Mouse (Mus musculus) layer of hippocampus, adult 11-12 months (tissue): ENCODE results near the gene Bche.
A peak's percentile ranks its signal among the peaks of the same experiment; 100 is the strongest.

ENCODE experiments used
- DNase-seq: peaks from one replicate; pipeline ENCODE4 v3.0.0; 2022; ENCODE audit warnings: low spot score

The Bche gene

DNA sequence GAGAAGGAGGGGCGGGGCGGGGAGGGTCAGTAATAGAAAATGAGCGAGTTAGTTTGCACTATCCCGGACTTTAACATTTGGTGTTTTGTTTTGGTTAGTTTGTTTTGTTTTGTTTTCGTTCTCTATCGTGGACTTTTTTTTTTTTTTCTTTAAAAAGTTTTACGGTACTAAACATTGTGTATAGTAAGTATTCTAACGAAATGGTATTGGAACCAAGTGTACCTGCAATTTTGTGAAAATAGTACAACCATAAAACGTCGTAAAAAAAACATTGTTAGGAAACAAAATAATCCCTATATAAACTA lies at the start of gene Bche:
Gene Bche (minus strand): TSS at position 6 of the 305 bp plus-strand sequence.
- no peak for DNase-seq

DNA sequence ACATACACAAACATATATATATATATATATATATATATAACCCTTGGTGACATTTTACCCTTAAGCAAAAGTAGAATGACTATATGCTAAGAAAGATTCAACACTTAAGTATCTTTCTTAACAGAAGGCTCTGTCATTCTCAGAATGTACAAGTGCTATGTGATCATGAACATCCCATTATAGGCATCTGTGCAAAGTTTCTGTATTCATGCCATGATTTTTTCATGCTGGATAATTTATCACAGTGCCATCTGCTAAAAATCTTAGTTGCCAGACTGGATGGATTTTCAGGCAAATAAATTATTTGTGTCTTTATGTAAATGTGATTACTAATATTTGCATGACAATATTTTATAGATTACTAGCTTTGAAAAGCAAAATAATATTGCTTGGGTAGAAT lies 33.8 kb upstream of the Bche start:
- no peak for DNase-seq

DNA sequence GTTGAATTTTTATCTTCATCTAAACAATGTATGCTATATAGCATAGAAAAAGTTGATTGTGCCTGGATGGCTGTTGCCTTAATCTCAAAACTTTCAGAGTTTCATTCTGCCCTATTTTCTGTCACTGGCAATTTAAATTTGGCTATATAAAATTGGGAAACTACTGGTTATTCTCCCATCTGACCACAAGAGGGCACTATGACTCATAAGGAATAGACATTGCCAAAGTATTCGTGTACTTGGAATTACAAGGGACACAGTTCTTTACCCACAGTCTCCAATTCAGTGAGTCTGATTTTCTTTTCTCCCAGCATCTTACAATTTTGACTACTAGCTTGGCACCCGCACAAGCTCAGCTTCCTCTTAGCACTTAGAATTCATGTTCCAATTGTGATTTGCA lies 23.5 kb upstream of the Bche start:
- DNase-seq: no peak

DNA sequence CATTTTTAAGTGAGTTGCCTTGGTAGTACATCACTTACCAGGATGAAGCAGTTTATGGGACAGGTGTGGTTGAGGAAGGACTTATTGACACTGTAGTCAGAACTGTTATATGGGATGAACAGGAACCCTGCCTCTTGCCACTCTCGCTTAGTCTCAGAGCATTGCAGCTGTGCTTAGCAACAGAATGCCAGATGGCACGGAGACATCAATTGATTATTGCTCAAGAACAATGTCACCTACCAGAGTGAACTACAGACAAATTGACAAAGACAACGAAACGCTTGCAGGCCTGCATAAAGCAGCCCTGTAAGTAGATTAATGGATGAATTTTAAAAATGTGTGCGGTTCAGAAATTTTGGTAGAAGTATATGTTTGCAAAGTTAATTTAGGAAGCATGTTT lies 21.3 kb upstream of the Bche start:
- DNase-seq: no peak

DNA sequence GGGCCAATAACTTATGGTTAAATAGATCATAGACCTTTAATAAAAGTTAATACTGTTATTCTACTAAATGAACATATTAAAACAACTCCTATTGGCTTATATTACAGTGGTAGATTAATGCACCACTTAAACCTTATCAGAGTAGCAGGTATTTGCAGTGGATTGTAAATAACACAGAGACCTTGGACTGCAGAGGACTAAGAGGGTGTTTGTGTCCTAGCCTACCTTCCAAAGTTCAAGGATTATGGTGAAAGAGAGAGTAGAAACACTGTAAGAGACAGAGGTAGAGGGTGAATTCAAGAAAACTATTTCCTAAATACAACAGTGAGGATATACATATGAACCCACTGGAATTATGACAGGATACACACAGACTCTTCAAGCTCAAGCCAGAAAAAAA lies 17.5 kb upstream of the Bche start:
- DNase-seq: no peak

DNA sequence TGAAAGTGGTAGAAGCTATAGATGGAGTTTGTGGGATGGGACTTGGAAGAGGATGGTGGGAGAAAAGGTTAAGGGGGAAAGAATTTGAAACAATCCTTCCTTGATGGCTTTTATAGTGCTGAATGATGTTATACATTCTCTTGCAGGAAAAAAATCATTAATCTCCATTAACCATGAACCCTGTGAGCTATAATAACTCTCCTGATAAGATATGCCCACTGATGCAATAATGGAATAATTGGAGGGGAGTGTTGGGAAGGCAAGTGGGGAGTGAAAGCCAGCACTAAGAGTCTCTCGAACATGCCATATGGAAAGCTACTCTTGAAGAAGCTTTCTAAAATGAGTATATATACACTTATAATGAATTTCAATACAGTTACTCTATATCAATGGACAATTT lies 16.7 kb upstream of the Bche start:
- no peak for DNase-seq

DNA sequence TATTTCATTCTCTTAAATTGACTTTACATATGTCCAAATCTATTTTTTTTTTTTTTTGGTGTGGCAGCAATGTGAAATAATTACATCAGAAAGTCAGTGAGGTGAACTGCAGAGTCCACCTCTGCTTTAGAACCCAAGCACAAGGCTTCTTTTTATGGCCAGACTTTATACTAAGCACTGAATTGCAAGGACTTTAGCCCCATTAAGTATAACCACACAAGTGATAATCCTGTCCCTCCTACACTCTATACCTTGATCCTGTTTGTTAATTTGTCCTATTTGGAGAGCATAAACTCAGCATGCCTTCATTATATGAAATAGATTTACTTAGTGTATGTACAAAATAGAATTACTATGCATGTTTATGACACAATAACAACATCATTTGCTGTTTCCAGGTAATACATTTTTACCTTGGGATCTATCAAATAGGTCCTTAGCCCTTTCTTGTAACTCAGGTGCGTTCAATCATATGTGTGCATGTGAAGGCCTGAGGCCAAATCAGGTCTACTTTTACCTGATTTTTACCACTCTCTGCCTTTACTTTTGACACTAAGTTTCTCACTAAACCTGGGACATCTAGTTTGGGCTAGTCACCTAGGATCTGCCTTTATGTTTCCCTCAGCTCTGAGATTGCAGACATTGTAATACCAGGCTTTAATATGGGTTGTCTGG lies 9.5 kb upstream of the Bche start:
- DNase-seq: no peak

DNA sequence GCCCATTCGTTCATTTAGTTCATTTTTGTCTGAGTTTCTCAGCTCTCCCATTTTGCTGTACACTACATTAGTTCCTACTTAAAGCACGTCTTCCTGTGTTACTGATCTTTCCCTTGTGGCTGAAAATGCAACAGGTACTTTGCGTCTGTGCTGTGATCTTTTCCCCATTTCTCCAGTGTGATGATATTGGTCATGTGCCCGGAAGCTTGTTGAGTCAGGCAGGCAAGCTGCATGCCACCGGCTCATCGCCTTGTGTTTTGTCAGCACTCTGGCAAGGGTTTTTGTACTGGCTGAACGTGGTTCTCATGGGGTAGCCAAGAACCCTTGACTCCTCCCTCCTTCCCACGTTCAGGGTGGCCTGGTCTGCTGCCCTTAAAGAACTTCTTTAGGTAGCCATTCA lies 1.7 kb upstream of the Bche start:
- no peak for DNase-seq

DNA sequence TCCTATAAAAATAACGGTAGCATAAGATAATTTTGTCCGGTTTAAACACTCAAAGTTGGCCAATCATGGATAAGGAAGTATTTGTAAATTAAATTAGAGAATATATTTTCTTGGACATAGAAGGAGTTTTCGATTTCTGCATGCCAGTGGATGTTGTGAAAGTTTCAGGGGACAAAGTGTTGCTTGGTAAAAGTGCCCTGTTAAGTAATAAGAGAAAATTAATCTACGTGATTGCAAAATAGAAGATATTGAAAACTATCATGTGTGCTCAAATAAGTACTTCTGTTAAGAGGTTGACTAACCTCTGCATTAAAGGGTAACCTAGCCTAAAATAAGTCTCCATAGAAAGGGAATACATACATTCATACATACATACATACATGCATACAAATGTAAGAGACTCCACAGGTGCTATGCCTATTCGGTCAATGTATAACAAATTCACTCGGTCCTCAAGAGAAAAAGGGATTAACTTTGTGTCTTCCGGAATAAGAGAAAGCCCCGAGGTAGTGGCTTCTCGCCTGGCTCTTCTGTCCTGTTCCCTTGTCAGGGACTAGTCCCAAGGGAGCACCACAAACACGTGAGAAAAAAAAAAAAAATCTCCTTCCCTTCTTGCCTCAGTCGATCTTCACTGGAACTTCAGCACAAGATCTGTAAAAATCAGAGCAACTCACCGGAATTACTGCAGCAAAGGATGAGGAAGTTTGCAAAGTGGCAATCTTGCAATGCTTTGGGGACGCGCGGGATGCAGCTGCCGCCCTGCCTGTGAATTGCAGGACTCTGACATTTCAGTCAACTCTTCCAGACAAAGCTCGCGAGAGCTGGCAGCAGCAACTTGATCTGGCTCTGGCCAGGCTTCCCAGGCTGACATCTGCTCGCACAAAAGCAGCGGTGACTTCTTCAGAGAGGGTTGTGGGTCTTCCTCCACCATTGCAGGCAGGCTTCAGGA lies 480 bp downstream of the Bche start:
- DNase-seq: peak; percentile 34

DNA sequence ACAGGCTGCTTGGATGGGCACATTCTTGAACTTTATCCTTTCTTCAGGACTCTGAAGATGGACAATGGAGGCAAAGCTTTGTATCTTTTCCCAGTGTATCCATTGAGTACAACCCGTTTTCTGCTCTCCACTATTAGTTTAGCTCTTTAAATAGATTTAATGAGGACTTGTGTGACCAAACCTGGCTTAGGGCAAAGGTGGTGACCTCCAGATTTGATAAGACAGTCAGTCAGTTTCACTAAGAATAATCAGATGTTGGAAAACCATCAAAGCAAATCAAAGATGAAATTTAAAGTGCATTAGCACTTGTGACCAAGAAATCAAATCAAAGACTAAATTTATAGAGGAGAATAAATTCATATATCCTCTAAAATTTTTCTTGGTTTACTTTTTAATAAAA lies 1.7 kb downstream of the Bche start:
- DNase-seq: no peak

DNA sequence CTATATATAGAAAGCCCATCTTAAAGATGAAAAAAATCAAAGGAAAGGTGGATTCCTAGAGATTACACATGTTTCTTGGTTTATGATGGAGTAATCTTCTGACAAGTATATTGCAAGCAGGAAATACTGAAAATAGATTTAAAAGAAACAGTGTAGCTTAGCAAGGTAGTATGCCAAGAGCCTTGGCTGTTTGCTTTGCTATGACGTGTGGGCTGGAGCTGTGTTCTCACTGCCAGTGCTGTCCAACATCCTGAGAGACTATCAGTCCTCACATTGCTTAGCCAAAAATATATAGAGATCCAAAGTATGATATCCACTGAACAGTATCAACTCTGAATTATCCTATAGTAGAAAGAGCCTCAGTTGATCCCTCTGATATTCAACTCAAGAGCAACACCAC lies 9.3 kb downstream of the Bche start:
- no peak for DNase-seq

DNA sequence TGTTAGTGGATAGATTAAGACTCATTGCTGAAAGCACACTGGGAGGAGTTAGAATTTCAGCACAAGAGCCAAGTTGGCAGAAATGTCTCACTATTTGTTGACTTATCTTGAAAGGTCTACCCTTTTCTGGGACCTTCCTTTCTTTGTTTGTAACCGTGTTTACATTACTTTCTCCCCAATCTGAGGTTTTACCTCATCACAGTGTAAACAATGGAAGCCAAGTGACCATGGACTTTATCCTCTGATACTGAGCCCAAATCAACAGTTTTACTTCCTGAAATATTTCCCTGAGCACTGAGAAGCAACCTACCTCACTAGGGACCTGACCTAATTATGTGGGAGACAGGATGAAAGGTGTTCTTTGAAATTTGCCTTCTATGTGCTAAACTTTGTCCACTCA lies 34.9 kb downstream of the Bche start:
- DNase-seq: no peak

DNA sequence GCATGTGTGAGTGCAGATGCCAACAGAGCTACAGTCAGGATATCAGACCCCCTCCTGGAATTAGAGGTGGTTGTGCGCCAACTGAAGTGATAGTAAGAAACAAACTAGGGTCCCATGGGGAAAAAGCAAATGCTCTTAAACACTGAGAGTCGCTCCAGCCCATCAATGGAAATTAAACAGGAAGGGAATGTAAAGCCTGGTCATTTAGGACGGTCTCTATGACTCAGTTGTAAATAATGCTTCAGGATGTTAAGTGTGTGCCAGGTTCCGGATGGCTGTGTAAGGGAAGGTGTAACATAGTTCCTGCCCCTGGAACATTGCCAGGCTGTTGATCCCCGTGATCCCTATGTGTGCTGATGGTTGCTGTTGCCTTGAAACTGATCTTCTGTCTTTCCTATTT lies 40.0 kb downstream of the Bche start:
- DNase-seq: no peak

DNA sequence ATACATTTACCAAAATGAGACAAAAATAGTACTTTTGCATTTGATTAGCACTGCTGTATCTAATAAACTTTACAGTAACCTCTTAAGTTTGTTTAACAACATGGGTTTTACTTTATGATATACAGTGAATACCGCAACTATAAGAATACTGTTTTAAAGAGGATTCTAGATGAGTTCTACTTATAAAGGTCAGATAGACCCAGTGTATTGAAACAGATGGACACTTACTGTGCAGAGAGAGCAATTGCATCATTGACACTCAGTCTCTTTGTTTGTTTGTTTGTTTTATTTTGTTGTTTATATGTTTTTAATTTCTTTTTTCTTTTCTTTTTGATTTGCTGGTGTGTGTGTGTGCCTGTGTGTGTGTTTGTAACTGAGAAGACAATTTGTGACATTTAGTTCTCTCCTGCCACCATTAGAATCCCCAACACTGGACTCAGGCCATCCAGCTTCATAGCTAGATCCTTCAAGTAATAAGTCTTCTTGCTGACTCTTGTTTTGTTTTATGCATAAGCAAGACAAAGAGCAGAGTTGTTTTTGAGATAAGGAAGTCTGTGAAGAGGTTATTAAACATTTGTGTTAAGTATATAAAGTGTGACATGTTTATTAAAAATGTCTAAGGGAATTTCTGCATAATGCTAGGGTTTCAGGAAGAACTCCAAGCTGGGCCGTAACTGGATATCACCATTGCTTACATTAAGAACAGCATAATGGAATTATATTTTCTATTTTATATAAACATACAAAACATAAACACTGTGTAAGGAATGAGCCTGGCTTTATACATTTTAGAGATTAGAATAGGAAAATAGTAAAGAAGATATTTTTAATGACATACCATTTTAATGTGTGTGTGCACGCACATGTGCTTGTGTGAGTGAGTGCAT lies 40.7 kb downstream of the Bche start:
- no peak for DNase-seq

DNA sequence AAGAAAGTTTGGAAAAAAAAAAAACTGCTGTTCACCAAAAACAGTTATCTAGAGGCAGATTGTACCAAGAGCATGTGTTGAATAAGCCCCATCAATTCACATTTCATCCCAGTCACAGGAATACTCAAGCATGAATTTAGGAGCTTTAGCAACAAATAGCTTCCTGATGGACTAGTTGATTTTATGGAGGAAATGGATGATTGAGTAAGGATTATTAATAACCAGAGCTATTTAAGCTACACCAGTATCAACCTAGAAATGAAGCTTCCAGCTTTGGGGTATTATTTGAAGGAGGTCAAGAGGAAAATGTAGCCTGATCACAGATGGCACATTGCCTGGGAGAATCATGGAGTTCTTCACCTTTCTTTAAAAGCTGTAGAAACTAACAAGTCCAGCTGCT lies 57.9 kb downstream of the Bche start:
- DNase-seq: no peak

DNA sequence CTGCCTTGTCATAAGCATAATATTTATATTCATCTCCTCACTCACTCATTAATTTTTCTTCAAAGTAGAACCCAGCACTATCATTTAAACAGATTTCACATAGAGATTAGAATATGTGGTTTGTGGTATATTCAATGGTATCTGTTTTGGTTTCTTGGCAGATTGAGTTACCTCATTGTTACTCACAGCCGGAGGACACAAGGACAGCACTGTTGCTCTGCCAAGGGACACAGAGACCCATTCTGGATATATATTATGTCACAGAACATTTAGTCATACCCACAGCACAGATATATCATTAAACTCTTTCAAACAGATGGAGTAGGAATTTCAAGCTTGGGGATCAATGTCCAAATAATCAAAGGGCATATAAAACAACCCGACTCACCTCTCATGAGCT lies 61.2 kb downstream of the Bche start:
- DNase-seq: peak; percentile 7

DNA sequence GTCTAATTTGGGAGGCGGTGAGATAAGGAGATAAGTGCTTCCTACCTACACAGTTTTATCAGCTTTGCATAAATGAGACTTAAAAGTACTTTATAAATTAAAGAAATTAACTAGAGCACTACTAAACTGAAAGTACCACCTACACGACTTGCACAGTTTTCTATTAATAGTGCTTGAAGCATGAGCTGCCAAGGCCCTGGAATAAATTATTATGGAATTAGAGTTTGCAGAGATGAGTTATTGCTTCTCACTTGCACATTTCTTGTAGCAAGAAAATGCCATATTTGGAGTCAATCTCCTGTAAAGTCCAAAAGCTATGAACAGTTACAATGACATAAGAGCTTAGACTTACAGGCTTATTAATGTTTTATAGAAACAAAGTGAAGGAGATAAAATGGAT lies 96.8 kb downstream of the Bche start:
- peak; percentile 15 for DNase-seq

DNA sequence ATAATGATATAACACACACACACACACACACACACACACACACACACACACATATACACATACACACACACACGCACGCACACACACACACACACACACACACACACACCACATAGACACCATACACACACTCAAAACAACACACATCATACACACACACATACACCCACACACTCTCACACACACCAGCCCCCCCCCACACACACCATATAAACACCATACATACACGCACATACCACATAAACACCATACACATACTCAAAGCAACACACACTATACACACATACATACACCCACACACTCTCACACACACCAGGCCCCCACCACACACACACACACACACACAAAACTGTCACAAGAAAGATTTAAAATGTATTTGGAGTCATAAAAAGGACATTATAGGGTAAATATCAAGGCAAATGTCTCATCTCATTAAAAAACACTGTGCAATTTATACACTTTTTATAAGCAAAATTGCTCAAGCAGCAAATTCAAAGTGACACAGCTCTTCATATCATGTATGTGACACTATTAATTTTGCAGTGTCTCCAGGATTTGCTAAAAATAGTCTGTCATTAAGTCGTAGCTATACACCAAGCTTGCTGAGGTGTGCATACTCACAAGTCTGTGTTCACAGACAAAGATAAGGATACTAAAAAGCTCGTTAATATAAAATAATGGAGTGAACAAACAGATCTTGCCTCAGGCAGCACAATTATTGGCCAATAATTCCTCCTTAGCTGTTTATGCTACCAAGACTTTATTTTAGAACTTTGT lies 116.3 kb downstream of the Bche start:
- no peak for DNase-seq
